Mouse (Mus musculus): Measurements from ENCODE around the gene Sdk2. TPM values are rescaled to one million over a fixed set of nuclear protein-coding genes. Genes with fewer than 3 reads are reported as not detected.

The Sdk2 gene
- total and polyA plus RNA-seq, 3 experiments, result 1.2 to 4.8 (median 1.3) TPM

GRCm38 (mm10) chr11:113992894-113993293 is 74.0 kb downstream of the Sdk2 start:
- peaks cover 0 to 9% of the 10 kb centered on the region in 2 experiments; a peak in 2 of 4 replicates for H3K4me1 ChIP-seq (ENCODE audit: control insufficient read depth in 1 of 2, insufficient read depth in 2 of 2)
- DNase-seq (ENCODE audit: extremely low read depth), result no peak
- H3K27me3 ChIP-seq (replicated peaks), result peaks cover 61% of the 10 kb centered on the region
- no peak overlapping the region for H3K4me3 ChIP-seq (replicated peaks in 1 of 3; ENCODE audit: low read depth in 2 of 3, low read length in 2 of 3, poor library complexity in 1 of 3)
- no peak overlapping the region for H3K4me2 ChIP-seq (ENCODE audit: insufficient read depth, low read depth, poor library complexity, severe bottlenecking)
- in situ Hi-C loops (cut with MboI; ENCODE audit: low pct_ligation_motif_present, low pct_unique_long_range_greater_than_20kb, low sequenced_read_pairs), result loop anchor here (10.0 kb wide), 1 partner anchor 118 kb away; no protein-coding TSS in a partner anchor
- H3K36me3 ChIP-seq (replicated peaks in 1 of 2; ENCODE audit: control insufficient read depth in 1 of 2, insufficient read depth in 1 of 2, low read length in 1 of 2), result no peaks in the 10 kb centered on the region
- dilution Hi-C loops (cut with MboI; ENCODE audit: extremely low pct_ligation_motif_present, extremely low pct_unique_long_range_greater_than_20kb, low sequenced_read_pairs), result no loop called here
- H3K9me3 ChIP-seq (replicated peaks; ENCODE audit: low read length), result no peaks in the 10 kb centered on the region
- no peak overlapping the region for H3K9ac ChIP-seq (ENCODE audit: insufficient read depth, low read depth)
- TF ChIP-seq MAZ (IDR thresholded peaks at IDR 0.05; ENCODE audit: low read depth, low read length) (no peak), BHLHE40 (IDR thresholded peaks at IDR 0.05; ENCODE audit: low read depth, low read length) (no peak), CHD2 (IDR thresholded peaks at IDR 0.05; ENCODE audit: low read length) (no peak), E2F4 (IDR thresholded peaks at IDR 0.05; ENCODE audit: insufficient replicate concordance, low read depth, low read length) (no peak), UBTF (IDR thresholded peaks at IDR 0.05; ENCODE audit: low read depth, low read length) (no peak)
- H3K27ac ChIP-seq (ENCODE audit: insufficient read depth, low read depth), result no peak overlapping the region
- no peaks in the 10 kb centered on the region for H3K79me2 ChIP-seq (replicated peaks; ENCODE audit: control insufficient read depth, extremely low read depth, insufficient read depth, poor library complexity, severe bottlenecking)

GRCm38 (mm10) chr11:113991886-113992285 is 75.0 kb downstream of the Sdk2 start:
- Histone ChIP-seq H3K4me3 (replicated peaks in 1 of 3; ENCODE audit: low read depth in 2 of 3, low read length in 2 of 3, poor library complexity in 1 of 3) (no peak overlapping the region), H3K4me1 (ENCODE audit: control insufficient read depth in 1 of 2, insufficient read depth in 2 of 2) (peaks cover 0 to 9% of the 10 kb centered on the region in 2 experiments; a peak in 2 of 4 replicates), H3K79me2 (replicated peaks; ENCODE audit: control insufficient read depth, extremely low read depth, insufficient read depth, poor library complexity, severe bottlenecking) (no peaks in the 10 kb centered on the region), H3K4me2 (ENCODE audit: insufficient read depth, low read depth, poor library complexity, severe bottlenecking) (no peak overlapping the region), H3K9ac (ENCODE audit: insufficient read depth, low read depth) (no peak overlapping the region), H3K9me3 (replicated peaks; ENCODE audit: low read length) (no peaks in the 10 kb centered on the region), H3K27ac (ENCODE audit: insufficient read depth, low read depth) (no peak overlapping the region), H3K27me3 (replicated peaks) (peaks cover 57% of the 10 kb centered on the region), H3K36me3 (replicated peaks in 1 of 2; ENCODE audit: control insufficient read depth in 1 of 2, insufficient read depth in 1 of 2, low read length in 1 of 2) (no peaks in the 10 kb centered on the region)
- DNase-seq (ENCODE audit: extremely low read depth), result no peak
- TF ChIP-seq RCOR1 (conservative IDR thresholded peaks at IDR 0.05; ENCODE audit: low read depth, low read length) (no peak), ZC3H11A (IDR thresholded peaks at IDR 0.05; ENCODE audit: low read depth, low read length) (no peak), MXI1 (IDR thresholded peaks at IDR 0.05; ENCODE audit: low read depth, low read length) (no peak), ZKSCAN1 (IDR thresholded peaks at IDR 0.05; ENCODE audit: borderline replicate concordance, low read depth, low read length) (no peak), CHD1 (IDR thresholded peaks at IDR 0.05; ENCODE audit: low read depth, low read length) (no peak), NRF1 (IDR thresholded peaks at IDR 0.05; ENCODE audit: low read depth, low read length) (no peak), CHD2 (IDR thresholded peaks at IDR 0.05; ENCODE audit: low read length) (no peak), POLR2AphosphoS2 (IDR thresholded peaks at IDR 0.05; ENCODE audit: low read depth, low read length) (no peak), ZNF384 (IDR thresholded peaks at IDR 0.05; ENCODE audit: low read depth, low read length) (no peak)
- in situ Hi-C loops (cut with MboI; ENCODE audit: low pct_ligation_motif_present, low pct_unique_long_range_greater_than_20kb, low sequenced_read_pairs) (loop anchor here (10.0 kb wide), 1 partner anchor 117 kb away; no protein-coding TSS in a partner anchor), dilution Hi-C loops (cut with MboI; ENCODE audit: extremely low pct_ligation_motif_present, extremely low pct_unique_long_range_greater_than_20kb, low sequenced_read_pairs) (no loop called here)

GRCm38 (mm10) chr11:113990466-113990865 is 76.4 kb downstream of the Sdk2 start:
- DNase-seq (ENCODE audit: extremely low read depth), result peak; percentile 62
- H3K79me2 ChIP-seq (replicated peaks; ENCODE audit: control insufficient read depth, extremely low read depth, insufficient read depth, poor library complexity, severe bottlenecking), result no peaks in the 10 kb centered on the region
- no peak overlapping the region for H3K27ac ChIP-seq (ENCODE audit: insufficient read depth, low read depth)
- TF ChIP-seq NELFE (IDR thresholded peaks at IDR 0.05; ENCODE audit: low read depth, low read length) (0 out of 2 replicates have a peak, but pooled peaks have one; percentile 27), POLR2AphosphoS2 (IDR thresholded peaks at IDR 0.05; ENCODE audit: low read depth, low read length) (no peak), CHD2 (IDR thresholded peaks at IDR 0.05; ENCODE audit: low read length) (peak; percentile 77)
- peak overlapping the region in 2 of 3 experiments; percentile 22 to 24 for H3K4me3 ChIP-seq (replicated peaks in 1 of 3; ENCODE audit: low read depth in 2 of 3, low read length in 2 of 3, poor library complexity in 1 of 3)
- in situ Hi-C loops (cut with MboI; ENCODE audit: low pct_ligation_motif_present, low pct_unique_long_range_greater_than_20kb, low sequenced_read_pairs) (loop anchor here (10.0 kb wide), 1 partner anchor 116 kb away; no protein-coding TSS in a partner anchor), dilution Hi-C loops (cut with MboI; ENCODE audit: extremely low pct_ligation_motif_present, extremely low pct_unique_long_range_greater_than_20kb, low sequenced_read_pairs) (no loop called here)
- peaks cover 0 to 15% of the 10 kb centered on the region in 2 experiments; a peak in 2 of 4 replicates for H3K4me1 ChIP-seq (ENCODE audit: control insufficient read depth in 1 of 2, insufficient read depth in 2 of 2)
- H3K9me3 ChIP-seq (replicated peaks; ENCODE audit: low read length), result no peaks in the 10 kb centered on the region
- peaks cover 51% of the 10 kb centered on the region for H3K27me3 ChIP-seq (replicated peaks)
- no peak overlapping the region for H3K9ac ChIP-seq (ENCODE audit: insufficient read depth, low read depth)
- no peaks in the 10 kb centered on the region for H3K36me3 ChIP-seq (replicated peaks in 1 of 2; ENCODE audit: control insufficient read depth in 1 of 2, insufficient read depth in 1 of 2, low read length in 1 of 2)
- H3K4me2 ChIP-seq (ENCODE audit: insufficient read depth, low read depth, poor library complexity, severe bottlenecking), result no peak overlapping the region

All from CH12.LX (cell line).